Mouse (Mus musculus) megakaryocyte, embryonic 14.5 days (primary cell): ENCODE data around the gene Ncor2.

Source experiments
- FLI1 ChIP-seq: IDR thresholded peaks from 2 replicates; pipeline ENCODE4 v1.6.1; 2012; ENCODE audit warnings: low read length, inconsistent platforms, mixed read lengths
- GATA1 ChIP-seq: IDR thresholded peaks from 3 replicates; pipeline ENCODE4 v1.6.1; 2012; ENCODE audit warnings: mixed read lengths, low read length, inconsistent platforms, borderline replicate concordance

- TF ChIP-seq GATA1, result no peak
- no peak for TF ChIP-seq FLI1
These were observed 192.4 kb downstream of the Ncor2 start for GRCm38 (mm10) chr5:124986656-124987055.
